Mouse (Mus musculus) left cerebral cortex, postnatal 14 days (tissue): ENCODE data around the gene Zdhhc14. TPM values are rescaled to one million over a fixed set of nuclear protein-coding genes. Genes with fewer than 3 reads are reported as not detected.
A peak's percentile ranks its signal among the peaks of the same experiment; 100 is the strongest.

Experiments used
- DNase-seq, 2 experiments: peaks; one replicate each; pipeline ENCODE4 v3.0.0; 2021 to 2022; ENCODE audit warnings: low spot score in 2 of 2, mixed read lengths in 1 of 2
- intact Hi-C: fragments of 180-260 bp; cut with DNase I; formaldehyde crosslinking; loops from one replicate; pipeline ENCODE4 v1.15.1; 2025
- total RNA-seq, 2 experiments: library from RNA; stranded (reverse); gene quantifications; 2 replicates each; pipeline ENCODE4 v1.2.3; 2021

Gene Zdhhc14
- total RNA-seq, 2 experiments from 2014 or later: 41.1 to 41.3 TPM

GRCm38 (mm10) chr17:5548546-5548945 lies 56.2 kb downstream of the Zdhhc14 start:
- intact Hi-C loops: no loop called here
- no peak for DNase-seq

- DNase-seq: no peak
- intact Hi-C loops: no loop called here
Measured at GRCm38 (mm10) chr17:5549460-5549859, 57.1 kb downstream of the Zdhhc14 start.

- DNase-seq: peak; percentile 58 to 75
- intact Hi-C loops: no loop called here
Measured at GRCm38 (mm10) chr17:5550444-5550843, 58.1 kb downstream of the Zdhhc14 start.

GRCm38 (mm10) chr17:5551136-5551535 lies 58.8 kb downstream of the Zdhhc14 start:
- intact Hi-C loops: no loop called here
- no peak for DNase-seq

- no peak for DNase-seq
- intact Hi-C loops: no loop called here
Measured at GRCm38 (mm10) chr17:5552036-5552760, 59.8 kb downstream of the Zdhhc14 start.

GRCm38 (mm10) chr17:5553556-5553955 lies 61.2 kb downstream of the Zdhhc14 start:
- DNase-seq: no peak
- intact Hi-C loops: no loop called here

- intact Hi-C loops: no loop called here
- no peak for DNase-seq
Measured at GRCm38 (mm10) chr17:5554573-5554972, 62.2 kb downstream of the Zdhhc14 start.

GRCm38 (mm10) chr17:5556568-5556967 lies 64.2 kb downstream of the Zdhhc14 start:
- DNase-seq: no peak
- intact Hi-C loops: no loop called here

GRCm38 (mm10) chr17:5560212-5560611 lies 67.9 kb downstream of the Zdhhc14 start:
- intact Hi-C loops: no loop called here
- no peak for DNase-seq

- DNase-seq: no peak
- intact Hi-C loops: no loop called here
Measured at GRCm38 (mm10) chr17:5563108-5563507, 70.8 kb downstream of the Zdhhc14 start.

GRCm38 (mm10) chr17:5566006-5566405 lies 73.6 kb downstream of the Zdhhc14 start:
- no peak for DNase-seq
- intact Hi-C loops: no loop called here

- no peak for DNase-seq
- intact Hi-C loops: no loop called here
Measured at GRCm38 (mm10) chr17:5567943-5568342, 75.6 kb downstream of the Zdhhc14 start.

- DNase-seq: no peak
- intact Hi-C loops: no loop called here
Measured at GRCm38 (mm10) chr17:5569131-5570030, 77.0 kb downstream of the Zdhhc14 start.

- DNase-seq: no peak
- intact Hi-C loops: no loop called here
Measured at GRCm38 (mm10) chr17:5572096-5572730, 79.9 kb downstream of the Zdhhc14 start.

- DNase-seq: no peak
- intact Hi-C loops: no loop called here
Measured at GRCm38 (mm10) chr17:5572745-5573420, 80.5 kb downstream of the Zdhhc14 start.

- intact Hi-C loops: no loop called here
- no peak for DNase-seq
Measured at GRCm38 (mm10) chr17:5574672-5575071, 82.3 kb downstream of the Zdhhc14 start.

- peak in 1 of 2 experiments; percentile 35 for DNase-seq
- intact Hi-C loops: no loop called here
Measured at GRCm38 (mm10) chr17:5575518-5575917, 83.2 kb downstream of the Zdhhc14 start.

GRCm38 (mm10) chr17:5582232-5582631 lies 89.9 kb downstream of the Zdhhc14 start:
- intact Hi-C loops: no loop called here
- DNase-seq: no peak

- intact Hi-C loops: no loop called here
- no peak for DNase-seq
Measured at GRCm38 (mm10) chr17:5582937-5583336, 90.6 kb downstream of the Zdhhc14 start.
